Comparison of ENCODE assay signal across 24 mouse cellular contexts in the genomic region with DNA sequence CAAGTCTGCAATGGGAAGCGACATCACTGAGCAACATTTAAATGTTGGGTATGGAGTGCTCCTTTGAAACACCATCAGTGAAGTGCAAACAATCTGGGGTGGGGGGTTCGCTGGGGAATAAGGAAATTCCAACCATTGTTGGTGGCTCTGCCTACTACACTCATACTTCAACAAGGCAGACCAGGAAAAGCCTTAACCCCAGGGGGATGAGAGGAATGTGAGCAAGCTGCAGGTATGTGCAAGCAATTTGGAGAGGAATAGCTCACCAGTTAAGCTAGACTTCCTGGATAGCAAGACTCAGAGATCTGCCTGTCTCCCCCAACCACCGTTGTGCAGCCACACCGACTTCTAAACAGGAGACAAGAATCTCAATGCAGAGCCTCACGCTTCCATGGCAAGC.
DNase-seq lines count a peak whose midpoint lies in the region; ATAC-seq and TF ChIP-seq lines count a peak whose summit lies in the region.
"Had no signal": no experiment of that assay in that cellular context is flagged by ENCODE, and none has a peak within 500 bp of the region (broad histone marks: within the 10 kb centered on the region; RNA-seq: fewer than 3 reads in every experiment).

No protein-coding gene starts in this region.

- peak overlapping the region; percentile 40 for H3K27ac ChIP-seq in lung, embryonic 14.5 days (ENCODE audit: low read depth)
- H3K27ac ChIP-seq in embryonic facial prominence, embryonic 14.5 days (replicated peaks; ENCODE audit: low read depth, low read length) = no peak overlapping the region
- no peak overlapping the region for H3K27ac ChIP-seq in left cerebral cortex, adult 2 months
- no peak overlapping the region for H3K27ac ChIP-seq in liver, embryonic 11.5 days (ENCODE audit: low read depth, low read length)
- H3K27ac ChIP-seq: embryonic facial prominence, embryonic 12.5 days; forebrain, embryonic 13.5 days; gastrocnemius, adult 2 months; hindbrain, embryonic 14.5 days; intestine, embryonic 15.5 days had no signal

- peak; percentile 61 for ATAC-seq in lung, embryonic 14.5 days (ENCODE audit: insufficient read depth)
- ATAC-seq in Patski = peak; percentile 76
- peak; percentile 62; the same call in 1 of the 2 replicates for ATAC-seq in embryonic facial prominence, embryonic 14.5 days (ENCODE audit: low read depth)
- ATAC-seq in liver, embryonic 11.5 days (replicated peaks; ENCODE audit: low FRiP score) = no peak
- ATAC-seq: activated CD4-positive, CD25-positive, alpha-beta regulatory T cell, adult 4 months; CD4-positive, CD25-positive, alpha-beta regulatory T cell, adult 4 months; forebrain, embryonic 13.5 days; forebrain, postnatal 0 days; intestine, embryonic 15.5 days had no signal

- H3K27me3 ChIP-seq in lung, embryonic 14.5 days (ENCODE audit: insufficient read depth, low read length) = no peaks in the 10 kb centered on the region
- no peaks in the 10 kb centered on the region for H3K27me3 ChIP-seq in Patski
- no peaks in the 10 kb centered on the region for H3K27me3 ChIP-seq in embryonic facial prominence, embryonic 14.5 days (replicated peaks; ENCODE audit: control insufficient read depth, insufficient read depth, low read length)
- no peaks in the 10 kb centered on the region for H3K27me3 ChIP-seq in liver, embryonic 11.5 days (replicated peaks; ENCODE audit: control insufficient read depth, insufficient read depth, low read length)
- H3K27me3 ChIP-seq: embryonic facial prominence, embryonic 12.5 days; forebrain, embryonic 13.5 days; heart, embryonic 12.5 days; intestine, embryonic 15.5 days had no signal

- CTCF ChIA-PET in Patski (lab: Charles Lee) = no interaction called here

- H3K9ac ChIP-seq in lung, embryonic 14.5 days = no peak overlapping the region
- no peak overlapping the region for H3K9ac ChIP-seq in embryonic facial prominence, embryonic 14.5 days (ENCODE audit: low read depth, low read length)
- H3K9ac ChIP-seq in liver, embryonic 11.5 days (ENCODE audit: low read depth, low read length) = no peak overlapping the region
- H3K9ac ChIP-seq: embryonic facial prominence, embryonic 12.5 days; forebrain, embryonic 13.5 days; forebrain, postnatal 0 days; heart, embryonic 12.5 days; hindbrain, embryonic 14.5 days; intestine, embryonic 15.5 days had no signal

- H3K9me3 ChIP-seq in lung, embryonic 14.5 days (ENCODE audit: low read depth, low read length) = no peaks in the 10 kb centered on the region
- H3K9me3 ChIP-seq in embryonic facial prominence, embryonic 14.5 days (ENCODE audit: control insufficient read depth, low read length) = no peaks in the 10 kb centered on the region
- no peaks in the 10 kb centered on the region for H3K9me3 ChIP-seq in liver, embryonic 11.5 days (ENCODE audit: control insufficient read depth, low read length)
- H3K9me3 ChIP-seq: embryonic facial prominence, embryonic 12.5 days; forebrain, embryonic 13.5 days; G1E; heart, embryonic 12.5 days; hindbrain, embryonic 10.5 days; intestine, embryonic 15.5 days had no signal

- no peaks in the 10 kb centered on the region for H3K4me1 ChIP-seq in lung, embryonic 14.5 days (ENCODE audit: insufficient read depth)
- H3K4me1 ChIP-seq in lung, adult 2 months (ENCODE audit: control insufficient read depth, insufficient read depth, low read length) = no peaks in the 10 kb centered on the region; the same call in 1 of the 2 replicates
- H3K4me1 ChIP-seq in embryonic facial prominence, embryonic 14.5 days (ENCODE audit: control insufficient read depth, insufficient read depth, low read length) = no peaks in the 10 kb centered on the region
- H3K4me1 ChIP-seq in liver, embryonic 11.5 days (replicated peaks; ENCODE audit: control insufficient read depth, insufficient read depth, low read length) = no peaks in the 10 kb centered on the region
- H3K4me1 ChIP-seq: forebrain, embryonic 13.5 days; intestine, embryonic 15.5 days had no signal

- 56% methylated on average over 5 of the region's 5 CpGs for WGBS in lung, embryonic 14.5 days
- 59% methylated on average over 5 of the region's 5 CpGs for WGBS in lung, adult 2 months
- WGBS in embryonic facial prominence, embryonic 14.5 days = 45% methylated on average over 5 of the region's 5 CpGs
- WGBS in liver, embryonic 11.5 days = 69% methylated on average over 5 of the region's 5 CpGs

- intact Hi-C loops in left cerebral cortex, adult 2 months (cut with DNase I) = no loop called here

- in situ Hi-C loops in Patski (cut with MboI; ENCODE audit: low pct_unique_long_range_greater_than_20kb) = no loop called here

- peak; percentile 36 for DNase-seq in lung, embryonic 14.5 days
- no peak for DNase-seq in lung, adult 2 months
- no peak for DNase-seq in Patski (ENCODE audit: low read depth, low spot score)
- peak; percentile 51 for DNase-seq in embryonic facial prominence, embryonic 14.5 days (ENCODE audit: low spot score)
- peak; percentile 53 for DNase-seq in lung, postnatal 36 days
- DNase-seq in left cerebral cortex, adult 2 months (ENCODE audit: extremely low spot score in 1 of 2, low spot score in 2 of 2) = no peak
- no peak for DNase-seq in liver, embryonic 11.5 days (ENCODE audit: low spot score)
- DNase-seq: adrenal gland, adult 2 months; adrenal gland, postnatal 36 days; B cell, adult 2 months; cerebellum, adult 2 months; cerebellum, postnatal 10 days; forebrain, postnatal 0 days; gastrocnemius, adult 2 months; gastrocnemius, postnatal 25 days had no signal

- no peak overlapping the region for H3K4me3 ChIP-seq in lung, embryonic 14.5 days (ENCODE audit: low read depth, low read length)
- H3K4me3 ChIP-seq in lung, adult 2 months (replicated peaks; ENCODE audit: extremely low read depth, low read depth, low read length) = no peak overlapping the region
- no peak overlapping the region for H3K4me3 ChIP-seq in embryonic facial prominence, embryonic 14.5 days (ENCODE audit: low read depth, low read length)
- H3K4me3 ChIP-seq in left cerebral cortex, adult 2 months = no peak overlapping the region
- no peak overlapping the region for H3K4me3 ChIP-seq in liver, embryonic 11.5 days (ENCODE audit: low read depth, low read length)
- H3K4me3 ChIP-seq: embryonic facial prominence, embryonic 12.5 days; forebrain, embryonic 13.5 days; gastrocnemius, adult 2 months; heart, embryonic 12.5 days; hindbrain, embryonic 10.5 days; intestine, embryonic 15.5 days had no signal

- TF ChIP-seq POLR2A in lung, adult 2 months (IDR thresholded peaks at IDR 0.05; ENCODE audit: borderline replicate concordance, extremely low read depth, low read depth, low read length) = no peak

- POLR2A ChIA-PET in Patski (lab: Charles Lee) = no interaction called here

- peaks cover 42% of the 10 kb centered on the region; the same call in 1 of the 2 replicates for H3K36me3 ChIP-seq in lung, embryonic 14.5 days (ENCODE audit: insufficient read depth)
- no peaks in the 10 kb centered on the region; the same call in 1 of the 2 replicates for H3K36me3 ChIP-seq in embryonic facial prominence, embryonic 14.5 days (ENCODE audit: control insufficient read depth, insufficient read depth, low read length)
- H3K36me3 ChIP-seq in liver, embryonic 11.5 days (ENCODE audit: control insufficient read depth, insufficient read depth, low read length) = no peaks in the 10 kb centered on the region
- H3K36me3 ChIP-seq: G1E; heart, embryonic 12.5 days; intestine, embryonic 15.5 days had no signal

- TF ChIP-seq CTCF in lung, embryonic 14.5 days (IDR thresholded peaks at IDR 0.05; ENCODE audit: low read depth) = no peak
- no peak for TF ChIP-seq CTCF in lung, adult 2 months (IDR thresholded peaks at IDR 0.05; ENCODE audit: insufficient read depth, low read length)
- no peak for TF ChIP-seq CTCF in Patski (IDR thresholded peaks at IDR 0.05)
- TF ChIP-seq CTCF in left cerebral cortex, adult 2 months (IDR thresholded peaks at IDR 0.05) = no peak

- H3K4me2 ChIP-seq in lung, embryonic 14.5 days = no peak overlapping the region
- H3K4me2 ChIP-seq in embryonic facial prominence, embryonic 14.5 days (ENCODE audit: low read depth, low read length) = no peak overlapping the region
- no peak overlapping the region for H3K4me2 ChIP-seq in liver, embryonic 11.5 days
- H3K4me2 ChIP-seq: embryonic facial prominence, embryonic 12.5 days; forebrain, embryonic 13.5 days; heart, embryonic 12.5 days; hindbrain, embryonic 14.5 days; intestine, embryonic 15.5 days had no signal

Comparison
In these comparisons a context has a peak if more than half of its experiments do, and no peak if none do; other contexts are left out.
1. DNase-seq: peak in lung, embryonic 14.5 days (single experiment), embryonic facial prominence, embryonic 14.5 days (single experiment) and lung, postnatal 36 days (single experiment); none in lung, adult 2 months (single experiment), Patski (single experiment), left cerebral cortex, adult 2 months (0 of 2) and liver, embryonic 11.5 days (single experiment).